Mouse (Mus musculus): ENCODE results near the gene Kif1b. TPM values are rescaled to one million over a fixed set of nuclear protein-coding genes. Genes with fewer than 3 reads are reported as not detected.
A peak's percentile ranks its signal among the peaks of the same experiment; 100 is the strongest.

The Kif1b gene
- 100 to 1,000 TPM; 266 to 283 TPM for total RNA-seq (2021)
- long read RNA-seq, experiment 1, full-length matches to known transcripts: 10 of 150 reads
- long read RNA-seq, experiment 1, partial matches to known transcripts: 16 of 150 reads
- long read RNA-seq, experiment 1, other reads (novel, unspliced or antisense): 124 of 150 reads
- long read RNA-seq, experiment 2, full-length matches to known transcripts: 17 of 239 reads
- long read RNA-seq, experiment 2, partial matches to known transcripts: 17 of 239 reads
- long read RNA-seq, experiment 2, other reads (novel, unspliced or antisense): 205 of 239 reads

- peak; percentile 99 for DNase-seq (ENCODE audit: low spot score in 2 of 2)
These were observed at the start of gene Kif1b for GRCm38 (mm10) chr4:149307596-149308490. Kif1b (minus strand) TSS chr4:149307693.

- DNase-seq (ENCODE audit: low spot score in 2 of 2): no peak
These were observed 47.2 kb upstream of the Kif1b start for GRCm38 (mm10) chr4:149354671-149355070.

GRCm38 (mm10) chr4:149351596-149352150, 44.2 kb upstream of the Kif1b start:
- no peak for DNase-seq (ENCODE audit: low spot score in 2 of 2)

- no peak for DNase-seq (ENCODE audit: low spot score in 2 of 2)
These were observed 41.5 kb upstream of the Kif1b start for GRCm38 (mm10) chr4:149348963-149349362.

GRCm38 (mm10) chr4:149345873-149346272, 38.4 kb upstream of the Kif1b start:
- no peak for DNase-seq (ENCODE audit: low spot score in 2 of 2)

DNA sequence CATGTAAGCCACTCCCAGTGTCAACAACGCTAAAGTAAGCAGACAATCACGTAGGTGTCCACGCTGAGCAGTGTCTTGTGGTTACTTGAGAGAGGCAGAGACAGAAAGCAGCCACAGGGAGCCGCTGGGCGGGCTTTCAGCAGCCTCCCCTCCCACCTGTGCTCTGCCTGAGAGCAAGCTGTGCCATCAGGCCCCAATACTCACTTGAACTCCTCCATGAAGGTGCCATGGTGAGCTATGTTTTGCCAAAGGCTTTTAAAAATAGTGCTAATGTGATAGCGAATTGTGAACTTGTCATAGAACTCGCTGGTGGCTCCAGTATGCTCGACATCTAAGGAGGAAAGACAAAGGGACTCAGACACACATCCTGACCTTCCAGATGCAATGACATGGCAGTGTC, 36.8 kb upstream of the Kif1b start:
- no peak for DNase-seq (ENCODE audit: low spot score in 2 of 2)

- no peak for DNase-seq (ENCODE audit: low spot score in 2 of 2)
These were observed 33.2 kb upstream of the Kif1b start for GRCm38 (mm10) chr4:149340680-149341079.

GRCm38 (mm10) chr4:149339426-149340214, 32.1 kb upstream of the Kif1b start:
- DNase-seq (ENCODE audit: low spot score in 2 of 2): no peak

DNA sequence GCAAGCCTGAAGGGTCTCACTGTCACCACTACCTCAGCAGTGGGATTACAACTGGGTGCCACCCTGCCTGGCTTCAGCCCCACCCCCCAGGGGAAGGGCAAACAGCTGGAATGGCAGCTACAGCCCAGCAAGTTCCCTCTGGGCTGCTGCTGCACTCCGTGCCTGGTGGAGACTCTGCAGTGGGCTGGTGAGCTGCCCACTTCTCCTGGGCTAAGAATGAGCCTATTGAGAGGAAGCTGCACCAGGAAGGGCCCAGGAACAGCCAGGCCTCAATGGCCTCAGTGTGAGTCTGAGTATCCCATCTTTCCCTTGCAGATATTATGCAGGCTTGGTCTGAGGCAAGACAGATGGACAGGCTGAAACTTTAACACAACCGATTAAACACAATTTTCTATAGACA, 30.6 kb upstream of the Kif1b start:
- DNase-seq (ENCODE audit: low spot score in 2 of 2): no peak

DNA sequence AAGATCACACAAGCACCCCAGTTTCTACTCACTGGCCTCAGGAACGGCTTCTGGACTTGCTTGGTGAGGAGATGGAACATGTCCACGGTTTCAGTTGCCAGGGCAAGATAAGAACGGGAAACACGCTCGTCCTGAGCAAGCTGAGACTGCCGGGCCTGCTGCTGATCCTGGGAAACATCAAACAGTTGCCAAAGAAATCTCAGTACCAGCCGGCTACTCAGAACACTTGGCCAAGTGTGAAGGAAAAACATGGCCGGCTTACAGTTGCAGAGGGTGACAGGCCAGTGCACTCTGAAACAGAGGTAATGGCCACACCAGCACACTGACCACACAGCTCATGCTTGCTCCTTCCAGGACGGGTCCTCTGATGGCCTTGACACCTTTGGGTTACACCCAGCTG, 29.9 kb upstream of the Kif1b start:
- no peak for DNase-seq (ENCODE audit: low spot score in 2 of 2)

- no peak for DNase-seq (ENCODE audit: low spot score in 2 of 2)
These were observed 28.8 kb upstream of the Kif1b start for GRCm38 (mm10) chr4:149336302-149336701.

DNA sequence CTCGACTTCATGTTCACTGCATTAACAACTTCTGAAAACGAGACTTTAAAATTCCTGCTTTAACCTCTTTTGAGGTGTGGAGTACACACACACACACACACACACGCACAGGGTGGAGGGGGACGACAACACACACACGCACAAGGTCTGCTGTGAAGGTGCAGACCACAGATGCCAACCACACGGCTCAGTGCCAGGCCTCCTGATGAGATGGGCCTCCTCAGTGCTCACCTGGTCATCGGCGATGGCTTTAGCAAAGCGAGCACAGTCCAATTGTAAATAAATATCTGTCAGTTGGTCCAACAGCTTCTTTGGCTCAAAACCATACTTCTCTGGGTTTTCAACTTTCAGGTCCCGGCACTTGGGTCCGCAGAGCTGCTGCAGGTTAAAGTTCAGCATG, 27.4 kb upstream of the Kif1b start:
- DNase-seq (ENCODE audit: low spot score in 2 of 2): no peak

DNA sequence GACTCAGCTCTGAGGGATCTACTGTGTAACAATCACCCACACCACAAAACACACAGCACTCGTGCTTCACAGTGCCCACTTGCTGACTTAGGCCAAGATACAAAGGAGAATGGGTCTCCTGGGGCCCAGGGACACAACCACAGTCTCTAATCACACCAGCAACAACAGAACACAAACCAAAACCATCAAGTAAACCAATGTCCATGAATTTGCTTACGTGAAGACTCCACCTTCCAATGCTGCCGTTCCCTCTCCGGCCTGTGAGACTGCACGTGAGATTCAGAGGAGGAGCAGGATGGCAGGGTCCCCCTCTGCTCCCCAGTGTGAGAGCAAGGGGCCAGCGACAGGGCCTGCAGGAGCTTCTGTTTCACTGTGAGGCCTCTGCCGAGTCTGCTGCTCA, 25.2 kb upstream of the Kif1b start:
- DNase-seq (ENCODE audit: low spot score in 2 of 2): no peak

- DNase-seq (ENCODE audit: low spot score in 2 of 2): no peak
These were observed 23.0 kb upstream of the Kif1b start for GRCm38 (mm10) chr4:149330495-149330894.

DNA sequence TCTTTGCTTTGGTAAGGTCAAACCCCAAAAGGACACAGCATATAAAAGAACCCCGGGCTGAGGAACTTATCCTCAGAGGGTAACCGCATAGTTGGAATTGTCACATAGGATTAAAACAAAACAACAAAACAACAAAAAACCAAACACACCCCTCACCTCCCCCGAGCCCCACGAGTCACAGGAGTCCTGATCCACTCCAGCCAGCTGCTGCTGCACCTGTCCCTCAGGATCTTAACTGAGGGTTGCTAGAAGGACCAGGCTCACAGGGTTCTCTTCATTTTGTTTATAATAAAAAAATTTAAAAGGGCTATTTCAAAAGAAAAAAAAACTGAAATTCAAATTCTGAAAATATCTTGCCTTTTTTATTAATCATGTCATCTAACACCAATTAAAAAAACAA, 21.2 kb upstream of the Kif1b start:
- DNase-seq (ENCODE audit: low spot score in 2 of 2): no peak

- no peak for DNase-seq (ENCODE audit: low spot score in 2 of 2)
These were observed 19.8 kb upstream of the Kif1b start for GRCm38 (mm10) chr4:149327281-149327680.

- no peak for DNase-seq (ENCODE audit: low spot score in 2 of 2)
These were observed 18.1 kb upstream of the Kif1b start for GRCm38 (mm10) chr4:149325411-149326162.

DNA sequence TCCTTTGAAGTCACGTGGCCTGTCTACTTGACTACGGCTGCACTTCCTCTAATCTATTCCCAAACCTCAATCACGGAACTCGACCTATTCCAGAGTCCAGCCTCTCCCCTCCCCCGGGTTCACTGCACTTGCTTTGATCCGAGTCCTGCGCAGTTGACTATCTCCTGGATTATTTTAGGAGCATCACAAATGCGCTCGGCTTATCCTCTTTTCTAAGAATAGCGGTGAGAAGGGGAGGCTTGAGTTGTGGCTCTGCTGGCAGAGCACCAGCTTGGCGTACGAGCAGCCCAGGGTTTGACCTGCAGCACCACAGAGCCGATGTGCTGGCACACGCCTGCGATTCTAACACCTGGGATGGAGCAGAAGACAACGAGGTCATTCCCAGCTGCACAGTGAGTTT, 16.2 kb upstream of the Kif1b start:
- DNase-seq (ENCODE audit: low spot score in 2 of 2): no peak

GRCm38 (mm10) chr4:149322718-149323117, 15.2 kb upstream of the Kif1b start:
- DNase-seq (ENCODE audit: low spot score in 2 of 2): no peak

DNA sequence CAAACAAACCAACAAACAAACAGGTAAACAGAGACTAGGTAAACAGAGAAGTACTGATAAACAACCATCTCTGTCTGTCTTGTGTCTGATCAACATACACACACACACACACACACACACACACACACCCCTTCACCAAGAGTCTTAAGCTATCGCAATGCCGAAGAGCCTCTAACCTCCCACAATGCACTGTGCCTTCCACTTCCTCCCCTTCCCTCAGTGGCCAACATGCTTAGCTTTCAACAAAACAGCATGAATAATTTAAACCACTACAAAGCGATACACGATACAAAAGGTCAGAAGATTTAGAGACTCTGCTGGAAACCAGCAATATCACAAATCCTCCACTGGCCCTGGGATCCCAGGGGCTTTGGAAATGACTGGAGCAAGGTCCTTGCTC, 14.8 kb upstream of the Kif1b start:
- DNase-seq (ENCODE audit: low spot score in 2 of 2): no peak

DNA sequence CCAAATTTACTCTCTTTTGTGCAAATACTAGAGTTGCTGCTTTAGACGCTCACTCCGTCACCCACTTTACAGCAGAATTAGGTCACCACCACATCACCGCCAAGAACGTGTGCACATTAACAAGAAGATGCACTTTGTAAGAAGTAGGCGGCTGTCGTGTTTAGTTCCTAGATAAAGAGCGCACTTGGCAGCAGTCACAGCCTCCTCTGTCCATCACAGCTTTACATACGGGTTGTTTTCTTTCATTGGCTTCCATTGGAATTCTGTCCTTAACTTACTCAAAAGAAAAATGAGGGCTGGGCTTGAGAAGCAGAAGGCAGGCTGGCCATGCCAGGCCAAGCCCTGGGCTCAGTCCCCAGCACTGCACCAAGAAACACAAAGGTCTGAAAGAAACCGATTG, 11.6 kb upstream of the Kif1b start:
- no peak for DNase-seq (ENCODE audit: low spot score in 2 of 2)

Data from gastrocnemius, postnatal 4 days (tissue).